In genomic region chr11:25770991-25771568, GRCm38 (mm10) we compare ENCODE assay signal across 12 mouse cellular contexts.
"Had no signal": no experiment of that assay in that cellular context is flagged by ENCODE, and none has a peak within 500 bp of the region (broad histone marks: within the 10 kb centered on the region; RNA-seq: fewer than 3 reads in every experiment).

No protein-coding gene starts in this region.

- DNase-seq: kidney, adult 8-10 months; kidney, postnatal 25 days; left cerebral cortex, postnatal 4 days; lung, adult 18-20 months; right cerebral cortex, adult 18-20 months; right cerebral cortex, postnatal 25 days; thymus, postnatal 4 days had no signal

- H3K9ac ChIP-seq: limb, embryonic 13.5 days; liver, embryonic 14.5 days; midbrain, embryonic 12.5 days; neural tube, embryonic 12.5 days had no signal

- H3K27me3 ChIP-seq: limb, embryonic 13.5 days; midbrain, embryonic 12.5 days; neural tube, embryonic 12.5 days had no signal

- H3K9me3 ChIP-seq: limb, embryonic 13.5 days; midbrain, embryonic 12.5 days; neural tube, embryonic 12.5 days had no signal

- H3K4me1 ChIP-seq: limb, embryonic 13.5 days had no signal

- H3K36me3 ChIP-seq: limb, embryonic 13.5 days; midbrain, embryonic 12.5 days; neural tube, embryonic 12.5 days had no signal

- H3K27ac ChIP-seq: limb, embryonic 13.5 days; liver, embryonic 14.5 days; midbrain, embryonic 12.5 days; neural tube, embryonic 12.5 days had no signal

- H3K4me3 ChIP-seq: limb, embryonic 13.5 days; midbrain, embryonic 12.5 days; myocyte; neural tube, embryonic 12.5 days had no signal

- H3K4me2 ChIP-seq: limb, embryonic 13.5 days; midbrain, embryonic 12.5 days; neural tube, embryonic 12.5 days had no signal
